In genomic region chr17:5421835-5422234, GRCm38 (mm10) we compare ENCODE assay signal across 33 mouse cellular contexts. TPM values are rescaled to one million over a fixed set of nuclear protein-coding genes. Genes with fewer than 3 reads are reported as not detected.
A peak's percentile ranks its signal among the peaks of the same experiment; 100 is the strongest.
DNase-seq lines count a peak whose midpoint lies in the region; ATAC-seq and TF ChIP-seq lines count a peak whose summit lies in the region.
"Had no signal": no experiment of that assay in that cellular context is flagged by ENCODE, and none has a peak within 500 bp of the region (broad histone marks: within the 10 kb centered on the region; RNA-seq: fewer than 3 reads in every experiment).

No protein-coding gene starts in this region.

- ATAC-seq in embryonic facial prominence, embryonic 14.5 days (ENCODE audit: low read depth), result no peak
- ATAC-seq in liver, postnatal 0 days, result no peak
- ATAC-seq: forebrain, embryonic 14.5 days; inflammation-experienced regulatory T-cells, adult 6 months had no signal

- WGBS in embryonic facial prominence, embryonic 14.5 days, result 45% methylated on average over 4 of the region's 4 CpGs
- 54% methylated on average over 4 of the region's 4 CpGs for WGBS in embryonic facial prominence, embryonic 10.5 days
- whole genome bisulfite sequencing in liver, postnatal 0 days (ENCODE audit: insufficient replicate concordance), result 34% methylated on average over 4 of the region's 4 CpGs

- no peak for TF ChIP-seq EP300 in liver, postnatal 0 days (IDR thresholded peaks at IDR 0.05; ENCODE audit: low read depth)

- no peak overlapping the region for H3K27ac ChIP-seq in embryonic facial prominence, embryonic 14.5 days (replicated peaks; ENCODE audit: low read depth, low read length)
- no peak overlapping the region for H3K27ac ChIP-seq in embryonic facial prominence, embryonic 10.5 days (replicated peaks)
- no peak overlapping the region for H3K27ac ChIP-seq in liver, postnatal 0 days (ENCODE audit: low read depth)
- H3K27ac ChIP-seq: hindbrain, embryonic 15.5 days; kidney, embryonic 15.5 days; limb, embryonic 10.5 days; limb, embryonic 15.5 days; midbrain, embryonic 12.5 days; neural tube, embryonic 12.5 days had no signal

- H3K4me3 ChIP-seq in embryonic facial prominence, embryonic 14.5 days (ENCODE audit: low read depth, low read length), result no peak overlapping the region
- H3K4me3 ChIP-seq in embryonic facial prominence, embryonic 10.5 days, result no peak overlapping the region
- no peak overlapping the region for H3K4me3 ChIP-seq in liver, postnatal 0 days (ENCODE audit: low read depth, low read length)
- H3K4me3 ChIP-seq: hindbrain, embryonic 15.5 days; kidney, embryonic 15.5 days; limb, embryonic 10.5 days; limb, embryonic 15.5 days; midbrain, embryonic 12.5 days; myocyte; neural tube, embryonic 12.5 days had no signal

- no peaks in the 10 kb centered on the region for H3K27me3 ChIP-seq in embryonic facial prominence, embryonic 14.5 days (replicated peaks; ENCODE audit: control insufficient read depth, insufficient read depth, low read length)
- no peaks in the 10 kb centered on the region for H3K27me3 ChIP-seq in embryonic facial prominence, embryonic 10.5 days (replicated peaks; ENCODE audit: low read depth, poor library complexity, severe bottlenecking)
- H3K27me3 ChIP-seq in liver, postnatal 0 days (ENCODE audit: insufficient read depth, low read length), result no peaks in the 10 kb centered on the region
- H3K27me3 ChIP-seq: CH12.LX; hindbrain, embryonic 15.5 days; kidney, embryonic 15.5 days; limb, embryonic 15.5 days; midbrain, embryonic 12.5 days; neural tube, embryonic 12.5 days had no signal

- H3K36me3 ChIP-seq in embryonic facial prominence, embryonic 14.5 days (ENCODE audit: control insufficient read depth, insufficient read depth, low read length), result peaks cover 30% of the 10 kb centered on the region; the same call in 1 of the 2 replicates
- peaks cover 49% of the 10 kb centered on the region for H3K36me3 ChIP-seq in embryonic facial prominence, embryonic 10.5 days (replicated peaks)
- H3K36me3 ChIP-seq in liver, postnatal 0 days (replicated peaks; ENCODE audit: insufficient read depth, low read length), result peaks cover 14% of the 10 kb centered on the region

- peak; percentile 32 for DNase-seq in embryonic facial prominence, embryonic 14.5 days (ENCODE audit: low spot score)
- no peak for DNase-seq in embryonic facial prominence, embryonic 10.5 days (ENCODE audit: low spot score)
- peak; percentile 30 for DNase-seq in liver
- no peak for DNase-seq in liver, postnatal 0 days
- DNase-seq in thymus, postnatal 4 days, result peak; percentile 33
- no peak for DNase-seq in thymus, postnatal 0 days (ENCODE audit: low spot score)
- no peak for DNase-seq in embryo, embryonic 9.5 days (ENCODE audit: extremely low spot score)
- no peak for DNase-seq in adrenal gland, adult 18-20 months (ENCODE audit: low spot score in 2 of 2)
- DNase-seq: adrenal gland, postnatal 14 days; cerebellum, adult 18-20 months; cerebellum, postnatal 10 days; gastrocnemius, postnatal 14 days; kidney, adult 11 months; layer of hippocampus, postnatal 36 days; right cerebral cortex, adult 18-20 months; spleen, adult 18-20 months; thymus, adult 2 months had no signal

- H3K4me1 ChIP-seq in embryonic facial prominence, embryonic 14.5 days (ENCODE audit: control insufficient read depth, insufficient read depth, low read length), result no peaks in the 10 kb centered on the region
- H3K4me1 ChIP-seq in embryonic facial prominence, embryonic 10.5 days, result peaks cover 9% of the 10 kb centered on the region
- H3K4me1 ChIP-seq in liver, postnatal 0 days (ENCODE audit: insufficient read depth), result no peaks in the 10 kb centered on the region
- H3K4me1 ChIP-seq: hindbrain, embryonic 15.5 days; kidney, embryonic 15.5 days; midbrain, embryonic 12.5 days; neural tube, embryonic 12.5 days had no signal

- no peaks in the 10 kb centered on the region for H3K9me3 ChIP-seq in embryonic facial prominence, embryonic 14.5 days (ENCODE audit: control insufficient read depth, low read length)
- no peaks in the 10 kb centered on the region for H3K9me3 ChIP-seq in embryonic facial prominence, embryonic 10.5 days
- no peaks in the 10 kb centered on the region for H3K9me3 ChIP-seq in liver, postnatal 0 days (ENCODE audit: low read length)
- H3K9me3 ChIP-seq: hindbrain, embryonic 15.5 days; kidney, embryonic 15.5 days; limb, embryonic 10.5 days; limb, embryonic 15.5 days; midbrain, embryonic 12.5 days; neural tube, embryonic 12.5 days had no signal

- H3K9ac ChIP-seq in embryonic facial prominence, embryonic 14.5 days (ENCODE audit: low read depth, low read length), result no peak overlapping the region
- no peak overlapping the region for H3K9ac ChIP-seq in liver, postnatal 0 days (replicated peaks)
- H3K9ac ChIP-seq: hindbrain, embryonic 15.5 days; kidney, embryonic 15.5 days; limb, embryonic 15.5 days; midbrain, embryonic 12.5 days; neural tube, embryonic 12.5 days had no signal

- H3K4me2 ChIP-seq in embryonic facial prominence, embryonic 14.5 days (ENCODE audit: low read depth, low read length), result no peak overlapping the region
- H3K4me2 ChIP-seq in liver, postnatal 0 days (ENCODE audit: low read depth, low read length), result no peak overlapping the region
- H3K4me2 ChIP-seq: heart, embryonic 11.5 days; hindbrain, embryonic 15.5 days; kidney, embryonic 15.5 days; limb, embryonic 15.5 days; midbrain, embryonic 12.5 days; neural tube, embryonic 12.5 days had no signal

- no peak for TF ChIP-seq CTCF in liver, postnatal 0 days (IDR thresholded peaks at IDR 0.05; ENCODE audit: low read depth)

RNA-seq across cellular contexts. Expression of gene Ldhal6b, which starts 3.3 kb away (rescaled TPM):
- polyA plus RNA-seq in embryonic facial prominence, embryonic 14.5 days (2014; fragmentation: Nextera tagmentation; extraction: Ambion mirVana), result 0.15 TPM in 1 of 2 replicates, not detected in the other
- polyA plus RNA-seq in embryonic facial prominence, embryonic 10.5 days (2016; fragmentation: Nextera tagmentation; extraction: Ambion mirVana), result not detected in 2 replicates
- polyA plus RNA-seq in liver, postnatal 0 days (2015; fragmentation: Nextera tagmentation; extraction: Ambion mirVana), result not detected in 2 replicates
- polyA plus RNA-seq in thymus, postnatal 0 days (2015; fragmentation: Nextera tagmentation; extraction: Ambion mirVana), result not detected in 2 replicates
- total RNA-seq in adrenal gland, adult 18-20 months (2021), result under 1 TPM; 0.42 to 0.70 TPM
- total RNA-seq: hematopoietic stem cell, adult 5-6 weeks had no signal
- polyA plus RNA-seq: C2C12; forebrain, embryonic 14.5 days; heart, embryonic 11.5 days; heart, postnatal 0 days; hindbrain, embryonic 15.5 days; inflammation-experienced regulatory T-cells, adult 6 months; kidney, embryonic 15.5 days; large intestine, adult 2 months; limb, embryonic 10.5 days; limb, embryonic 15.5 days; liver, embryonic 16.5 days; neural tube, embryonic 12.5 days had no signal

RNA-seq across cellular contexts. Expression of gene Tmem242, which starts 18.2 kb away (rescaled TPM):
- 116 and 122 TPM in 2 replicates for polyA plus RNA-seq in embryonic facial prominence, embryonic 14.5 days (2014; fragmentation: Nextera tagmentation; extraction: Ambion mirVana)
- 135 and 137 TPM in 2 replicates for polyA plus RNA-seq in embryonic facial prominence, embryonic 10.5 days (2016; fragmentation: Nextera tagmentation; extraction: Ambion mirVana)
- polyA plus RNA-seq in liver, postnatal 0 days (2015; fragmentation: Nextera tagmentation; extraction: Ambion mirVana), result 45.5 and 45.6 TPM in 2 replicates
- 113 and 120 TPM in 2 replicates for polyA plus RNA-seq in thymus, postnatal 0 days (2015; fragmentation: Nextera tagmentation; extraction: Ambion mirVana)
- 100 to 1,000 TPM; 121 to 161 TPM for total RNA-seq in adrenal gland, adult 18-20 months (2021)

Comparison
In these comparisons a context has a peak if more than half of its experiments do, and no peak if none do; other contexts are left out.
1. DNase-seq: peak in embryonic facial prominence, embryonic 14.5 days (single experiment), liver (single experiment) and thymus, postnatal 4 days (single experiment); none in embryonic facial prominence, embryonic 10.5 days (single experiment), liver, postnatal 0 days (single experiment), thymus, postnatal 0 days (single experiment), embryo, embryonic 9.5 days (single experiment) and adrenal gland, adult 18-20 months (0 of 2).